Mouse (Mus musculus) small intestine, adult 2 months (tissue): ENCODE data around the gene Mypn.

Experiments used
- CTCF ChIP-seq: fragments of 200-500 bp; IDR thresholded peaks from 2 replicates; pipeline ENCODE4 v1.5.1; 2012; ENCODE audit warnings: low read depth, mild to moderate bottlenecking, control low read depth, inconsistent platforms, low read length, moderate library complexity, mixed read lengths; ENCODE audit not compliant: insufficient replicate concordance, insufficient read length; ENCODE audit errors: extremely low read depth
- POLR2A ChIP-seq: fragments of 200-500 bp; IDR thresholded peaks from 2 replicates; pipeline ENCODE4 v1.6.1; 2012; ENCODE audit warnings: low read depth, mild to moderate bottlenecking, control low read depth, inconsistent platforms, low read length, moderate library complexity

DNA sequence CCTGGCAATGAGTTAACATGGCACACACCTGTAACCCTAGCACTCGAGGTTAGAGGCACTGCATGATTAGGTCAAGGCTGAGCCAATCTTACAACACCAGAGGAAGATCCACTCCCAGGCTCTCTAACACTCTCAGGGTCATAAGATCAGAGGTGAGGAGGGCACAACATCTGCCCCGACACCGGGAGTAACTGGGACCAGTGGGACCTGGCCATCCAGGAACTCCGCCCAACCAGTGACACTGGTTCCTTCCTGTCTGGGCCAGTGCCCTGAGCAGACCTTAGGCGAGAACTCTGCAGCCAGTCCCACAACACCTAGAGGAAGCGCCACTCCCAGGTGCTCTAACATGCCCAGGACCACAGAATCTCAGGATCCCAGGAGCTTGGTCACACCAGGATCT is 67.3 kb downstream of the Mypn start:
- TF ChIP-seq CTCF: no peak
- TF ChIP-seq POLR2A: no peak
